Mouse (Mus musculus) midbrain, embryonic 11.5 days (tissue): ENCODE results near the gene Dapk1. TPM values are rescaled to one million over a fixed set of nuclear protein-coding genes. Genes with fewer than 3 reads are reported as not detected.
A peak's percentile ranks its signal among the peaks of the same experiment; 100 is the strongest.

ENCODE experiments used
- ATAC-seq: fragments of 200-750 bp; cut with Nextera tagmentation; 2 replicates; pipeline ENCODE4 v1.8.0; 2017; ENCODE audit warnings: moderate TSS enrichment, moderate library complexity; ENCODE audit not compliant: low FRiP score
- DNase-seq: peaks from one replicate; pipeline ENCODE4 v3.0.0; 2015; ENCODE audit warnings: low spot score; ENCODE audit errors: missing footprints
- H3K27ac ChIP-seq: fragments of 300-500 bp; sonication (generic); 2 replicates; pipeline ENCODE4 v1.5.1; 2014; ENCODE audit warnings: low read depth, low read length
- H3K27me3 ChIP-seq: fragments of 300-500 bp; sonication (generic); 2 replicates; pipeline ENCODE4 v1.6.1; 2014; ENCODE audit warnings: mild to moderate bottlenecking, low read length, moderate library complexity, mixed read lengths; ENCODE audit not compliant: control insufficient read depth, insufficient read depth
- H3K36me3 ChIP-seq: fragments of 300-500 bp; sonication (generic); 2 replicates; pipeline ENCODE4 v1.6.1; 2014; ENCODE audit warnings: mild to moderate bottlenecking, low read length, moderate library complexity, mixed read lengths; ENCODE audit not compliant: control insufficient read depth, insufficient read depth
- H3K4me1 ChIP-seq: fragments of 300-500 bp; sonication (generic); 2 replicates; pipeline ENCODE4 v1.6.1; 2014; ENCODE audit warnings: low read length; ENCODE audit not compliant: control insufficient read depth, insufficient read depth
- H3K4me2 ChIP-seq: fragments of 300-500 bp; sonication (generic); 2 replicates; pipeline ENCODE4 v1.6.1; 2014; ENCODE audit warnings: mild to moderate bottlenecking, moderate library complexity
- H3K4me3 ChIP-seq: fragments of 300-500 bp; sonication (generic); 2 replicates; pipeline ENCODE4 v1.5.1; 2014; ENCODE audit warnings: low read depth, low read length
- H3K9ac ChIP-seq: fragments of 300-500 bp; sonication (generic); 2 replicates; pipeline ENCODE4 v1.6.1; 2014; ENCODE audit warnings: low read length
- H3K9me3 ChIP-seq: fragments of 300-500 bp; sonication (generic); 2 replicates; pipeline ENCODE4 v1.6.1; 2016; ENCODE audit warnings: low read length; ENCODE audit not compliant: control insufficient read depth
- WGBS: fragments of 180-500 bp; shearing (Covaris S2); extraction: QIAGEN DNeasy Blood & Tissue Kit; methylation state at CpG from one replicate; pipeline ENCODE4 v1.1.7; 2014; 5-methylcytosine and 5-hydroxymethylcytosine counted together
- polyA plus RNA-seq: library from polyadenylated mRNA; unstranded; fragments of >200 nt; fragmentation: Nextera tagmentation; extraction: Ambion mirVana; gene quantifications from 2 replicates; pipeline ENCODE4 v1.2.1, GENCODE M21; 2014

Gene Dapk1
- polyA plus RNA-seq, 1 experiment from 2014 or later: 17.2 TPM

- 84% methylated on average over 4 of the region's 4 CpGs for WGBS
Measured at GRCm38 (mm10) chr13:60675416-60675815, 73.7 kb downstream of the Dapk1 start.

DNA sequence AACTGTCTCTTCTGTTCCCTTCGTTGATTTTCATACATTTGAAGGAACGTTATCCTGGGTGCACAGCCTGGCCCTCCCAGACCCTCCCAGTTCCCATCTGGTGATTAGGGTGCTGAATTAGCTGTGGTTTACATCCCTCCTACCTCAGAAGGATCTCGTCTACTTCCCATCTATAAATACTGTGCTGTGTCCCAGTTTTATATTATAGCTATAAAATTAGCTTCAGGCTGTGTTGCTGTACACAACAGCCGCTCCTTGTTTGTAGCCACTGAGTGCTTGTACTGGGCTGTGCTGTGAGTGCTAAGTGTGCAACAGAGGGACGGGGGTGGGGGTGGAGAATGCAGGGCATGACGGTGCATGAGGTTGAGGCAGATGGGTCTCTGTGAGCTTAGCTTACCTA lies 77.2 kb downstream of the Dapk1 start:
- no peaks in the 10 kb centered on the region for H3K4me1 ChIP-seq
- H3K9me3 ChIP-seq: no peaks in the 10 kb centered on the region
- ATAC-seq (no peak), DNase-seq (no peak)
- 80% methylated on average over 6 of the region's 6 CpGs for WGBS
- no peak overlapping the region for H3K4me2 ChIP-seq
- no peaks in the 10 kb centered on the region for H3K27me3 ChIP-seq
- H3K27ac ChIP-seq: no peak overlapping the region
- H3K9ac ChIP-seq: no peak overlapping the region
- no peak overlapping the region for H3K4me3 ChIP-seq
- H3K36me3 ChIP-seq: no peaks in the 10 kb centered on the region

More at GRCm38 (mm10) chr13:60675416-60675815, 73.7 kb downstream of the Dapk1 start:
- DNase-seq (no peak), ATAC-seq (no peak)
- Histone ChIP-seq H3K36me3 (no peaks in the 10 kb centered on the region), H3K27me3 (no peaks in the 10 kb centered on the region), H3K4me3 (no peak overlapping the region), H3K27ac (no peak overlapping the region), H3K9ac (no peak overlapping the region), H3K9me3 (no peaks in the 10 kb centered on the region), H3K4me1 (no peaks in the 10 kb centered on the region), H3K4me2 (no peak overlapping the region)

DNA sequence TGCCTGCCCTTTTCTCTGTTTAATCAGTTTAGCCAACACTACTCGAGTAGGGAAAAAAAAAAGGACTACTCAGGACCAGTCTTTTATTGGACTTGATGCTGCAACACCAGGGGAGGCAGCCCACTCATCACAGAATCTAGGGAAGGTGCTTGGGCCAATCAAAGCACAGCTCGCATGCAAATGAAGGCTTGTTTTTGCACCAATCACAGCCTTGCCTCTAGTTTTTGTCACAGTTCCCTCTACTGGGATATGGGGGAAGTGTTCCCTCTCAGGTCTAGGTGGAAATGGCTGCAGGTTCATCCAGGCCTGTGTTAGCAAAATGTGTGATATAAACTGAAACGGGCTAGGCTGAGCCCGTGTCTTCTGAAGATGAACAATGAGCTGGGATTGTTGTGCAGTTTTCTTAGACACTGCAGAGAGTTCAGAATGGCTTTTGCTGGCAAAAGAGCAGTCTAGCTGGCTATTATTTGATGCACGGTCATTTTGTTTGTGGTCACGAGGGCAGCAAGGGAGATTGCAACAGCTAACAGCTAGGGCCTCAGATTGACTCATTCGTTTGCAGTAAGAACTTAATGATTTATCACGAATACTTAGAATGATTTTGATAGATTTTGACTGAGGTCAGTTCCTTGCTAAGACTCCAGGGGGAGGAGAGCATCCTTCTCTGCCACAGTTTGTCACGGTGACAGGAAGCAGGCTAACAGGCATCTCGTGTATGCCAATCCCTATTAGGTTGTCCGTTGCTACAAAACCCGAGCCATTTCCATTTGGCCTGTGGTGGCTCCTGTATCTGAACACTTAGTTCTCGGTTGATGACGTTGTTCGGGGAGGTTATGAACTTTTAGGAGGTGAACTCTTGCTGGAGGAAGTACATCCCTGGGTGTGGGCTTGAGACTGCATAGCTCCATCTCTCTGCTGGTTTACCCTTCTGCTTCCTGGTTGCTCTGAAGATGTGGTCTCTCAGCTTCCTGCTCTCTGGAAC lies 81.3 kb downstream of the Dapk1 start:
- no peak overlapping the region for H3K9ac ChIP-seq
- no peaks in the 10 kb centered on the region for H3K36me3 ChIP-seq
- H3K4me2 ChIP-seq: no peak overlapping the region
- no peak overlapping the region for H3K4me3 ChIP-seq
- DNase-seq (no peak), ATAC-seq (no peak)
- H3K4me1 ChIP-seq: peaks cover 10% of the 10 kb centered on the region
- no peaks in the 10 kb centered on the region for H3K9me3 ChIP-seq
- H3K27ac ChIP-seq: no peak overlapping the region
- no peaks in the 10 kb centered on the region for H3K27me3 ChIP-seq
- WGBS: 88% methylated on average over 15 of the region's 15 CpGs

DNA sequence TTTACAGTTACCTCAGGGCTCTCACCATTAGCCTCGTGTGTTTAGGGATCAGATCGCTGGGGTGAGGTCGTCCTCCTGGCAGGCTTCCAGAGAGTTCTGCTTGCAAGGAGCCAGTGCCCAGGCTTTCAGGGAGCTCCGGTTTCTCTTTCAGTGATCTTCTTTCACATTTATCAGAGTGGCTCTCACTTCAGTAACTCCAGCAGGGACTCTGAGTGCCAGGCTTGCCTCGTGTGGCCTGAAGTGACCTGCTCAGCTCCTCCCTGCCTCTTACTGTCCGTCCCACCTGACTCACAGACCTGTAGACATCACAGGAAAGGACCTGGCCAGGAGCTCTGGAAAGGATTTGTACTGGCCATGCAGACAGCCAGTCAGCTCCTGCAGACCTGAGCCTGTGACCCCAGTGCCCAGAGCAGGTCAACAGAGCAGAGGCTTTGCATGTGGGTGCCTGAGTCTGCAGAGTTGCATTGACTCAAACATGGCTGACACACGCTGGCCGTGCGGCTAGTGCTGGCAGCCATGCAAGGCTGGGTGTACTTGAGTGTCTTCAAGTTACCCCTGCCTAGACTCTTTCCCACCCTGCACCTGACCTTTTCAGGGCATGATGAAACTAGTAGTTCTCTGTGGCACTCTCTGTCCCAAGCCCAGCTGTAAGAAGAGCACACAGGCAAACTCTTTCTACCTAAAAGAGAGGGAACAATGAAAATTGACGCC lies 82.5 kb downstream of the Dapk1 start:
- no peaks in the 10 kb centered on the region for H3K36me3 ChIP-seq
- H3K4me1 ChIP-seq: peaks cover 10% of the 10 kb centered on the region
- ATAC-seq (no peak), DNase-seq (no peak)
- no peak overlapping the region for H3K4me2 ChIP-seq
- H3K9ac ChIP-seq: no peak overlapping the region
- H3K27ac ChIP-seq: no peak overlapping the region
- H3K4me3 ChIP-seq: no peak overlapping the region
- H3K9me3 ChIP-seq: no peaks in the 10 kb centered on the region
- no peaks in the 10 kb centered on the region for H3K27me3 ChIP-seq
- 69% methylated on average over 10 of the region's 10 CpGs for WGBS

- Histone ChIP-seq H3K4me2 (no peak overlapping the region), H3K27me3 (no peaks in the 10 kb centered on the region), H3K4me3 (no peak overlapping the region), H3K4me1 (peaks cover 10% of the 10 kb centered on the region), H3K9me3 (no peaks in the 10 kb centered on the region), H3K36me3 (no peaks in the 10 kb centered on the region), H3K9ac (no peak overlapping the region), H3K27ac (no peak overlapping the region)
- no peak for DNase-seq
- ATAC-seq: no peak
- 64% methylated on average over 8 of the region's 8 CpGs for WGBS
Measured at GRCm38 (mm10) chr13:60684806-60685205, 83.1 kb downstream of the Dapk1 start.

- no peak for ATAC-seq
- no peak overlapping the region for H3K27ac ChIP-seq
Measured at GRCm38 (mm10) chr13:60685216-60685615, 83.5 kb downstream of the Dapk1 start.

DNA sequence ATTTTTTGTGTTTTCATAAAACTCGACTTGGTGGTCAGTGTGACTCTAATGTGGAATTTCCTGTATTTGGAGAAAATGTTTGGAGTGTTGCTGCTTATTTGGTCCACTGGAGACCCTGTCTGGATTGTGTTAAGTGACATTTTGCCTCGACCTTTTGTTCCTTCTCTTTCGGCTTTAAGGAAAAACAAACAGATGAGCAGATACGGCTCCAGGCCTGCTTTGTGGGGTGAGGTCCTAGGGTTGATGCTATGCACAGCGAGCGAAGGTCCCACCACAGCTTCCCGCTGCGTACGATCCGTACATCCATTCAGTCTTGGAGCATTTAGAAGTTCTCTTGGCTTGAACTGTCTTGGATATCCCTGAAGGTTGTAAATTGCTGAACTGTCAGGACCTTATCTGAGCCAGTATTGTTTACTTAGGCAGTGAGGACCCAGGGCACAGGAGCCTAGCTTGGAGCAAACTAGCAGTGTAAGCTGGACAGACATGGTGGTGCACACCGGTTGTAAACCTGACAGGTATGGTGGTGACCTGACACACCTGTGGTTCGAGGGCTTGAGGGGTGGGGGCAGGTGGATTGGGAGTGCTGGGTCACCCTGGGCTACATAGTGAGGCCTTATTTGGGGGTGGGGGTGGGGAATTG lies 84.4 kb downstream of the Dapk1 start:
- Histone ChIP-seq H3K36me3 (no peaks in the 10 kb centered on the region), H3K4me3 (no peak overlapping the region), H3K9ac (no peak overlapping the region), H3K4me2 (no peak overlapping the region), H3K4me1 (peaks cover 10% of the 10 kb centered on the region), H3K27ac (no peak overlapping the region), H3K27me3 (no peaks in the 10 kb centered on the region), H3K9me3 (no peaks in the 10 kb centered on the region)
- DNase-seq (peak; percentile 86), ATAC-seq (no peak)
- WGBS: 53% methylated on average over 12 of the region's 12 CpGs

More at GRCm38 (mm10) chr13:60685216-60685615, 83.5 kb downstream of the Dapk1 start:
- WGBS: 47% methylated on average over 6 of the region's 6 CpGs
- H3K27me3 ChIP-seq: no peaks in the 10 kb centered on the region
- no peaks in the 10 kb centered on the region for H3K36me3 ChIP-seq
- no peak overlapping the region for H3K4me2 ChIP-seq
- DNase-seq: no peak
- no peak overlapping the region for H3K9ac ChIP-seq
- peaks cover 10% of the 10 kb centered on the region for H3K4me1 ChIP-seq
- H3K9me3 ChIP-seq: no peaks in the 10 kb centered on the region
- H3K4me3 ChIP-seq: no peak overlapping the region

- ATAC-seq (no peak), DNase-seq (no peak)
- Histone ChIP-seq H3K9ac (no peak overlapping the region), H3K9me3 (peaks cover 4% of the 10 kb centered on the region; the same call in 1 of the 2 replicates), H3K36me3 (no peaks in the 10 kb centered on the region), H3K27me3 (no peaks in the 10 kb centered on the region), H3K4me2 (no peak overlapping the region), H3K4me3 (no peak overlapping the region), H3K4me1 (peaks cover 10% of the 10 kb centered on the region), H3K27ac (no peak overlapping the region)
- WGBS: 81% methylated on average over 12 of the region's 12 CpGs
Measured at GRCm38 (mm10) chr13:60686967-60687366, 85.2 kb downstream of the Dapk1 start.
